Mouse (Mus musculus) embryonic facial prominence, embryonic 13.5 days (tissue): ENCODE measurements around the gene Clic4. TPM values are rescaled to one million over a fixed set of nuclear protein-coding genes. Genes with fewer than 3 reads are reported as not detected.
"Not testable (repeated sequence)": the region's sequence is repeated elsewhere in the genome, so short reads cannot be mapped to it uniquely, and the experiment has no call there.

Source experiments
- ATAC-seq: fragments of 200-750 bp; cut with Nextera tagmentation; 2 replicates; pipeline ENCODE4 v1.8.0; 2017; ENCODE audit warnings: low read depth; ENCODE audit not compliant: insufficient number of reproducible peaks, insufficient read depth, low FRiP score, low TSS enrichment
- H3K27ac ChIP-seq: fragments of 300-500 bp; sonication (generic); 2 replicates; pipeline ENCODE4 v1.5.1; 2015; ENCODE audit warnings: moderate library complexity, mild to moderate bottlenecking, inconsistent platforms
- H3K27me3 ChIP-seq: fragments of 300-500 bp; sonication (generic); 2 replicates; pipeline ENCODE4 v1.6.1; 2015; ENCODE audit warnings: mild to moderate bottlenecking, inconsistent platforms
- H3K36me3 ChIP-seq: fragments of 300-500 bp; sonication (generic); 2 replicates; pipeline ENCODE4 v1.6.1; 2015; ENCODE audit warnings: mild to moderate bottlenecking, inconsistent platforms
- H3K4me1 ChIP-seq: fragments of 300-500 bp; sonication (generic); 2 replicates; pipeline ENCODE4 v1.6.1; 2015; ENCODE audit warnings: inconsistent platforms
- H3K4me2 ChIP-seq: fragments of 300-500 bp; sonication (generic); 2 replicates; pipeline ENCODE4 v1.6.1; 2015; ENCODE audit warnings: moderate library complexity, mild to moderate bottlenecking, inconsistent platforms
- H3K4me3 ChIP-seq: fragments of 300-500 bp; sonication (generic); 2 replicates; pipeline ENCODE4 v1.5.1; 2015; ENCODE audit warnings: mild to moderate bottlenecking, inconsistent platforms
- H3K9ac ChIP-seq: fragments of 300-500 bp; sonication (generic); 2 replicates; pipeline ENCODE4 v1.6.1; 2015; ENCODE audit warnings: mild to moderate bottlenecking, inconsistent platforms
- H3K9me3 ChIP-seq: fragments of 300-500 bp; sonication (generic); 2 replicates; pipeline ENCODE4 v1.6.1; 2016; ENCODE audit warnings: inconsistent platforms
- WGBS: fragments of 180-500 bp; shearing (Covaris S2); methylation state at CpG from one replicate; pipeline ENCODE4 v1.1.7; 2015; ENCODE audit warnings: mixed read lengths; 5-methylcytosine and 5-hydroxymethylcytosine counted together
- polyA plus RNA-seq: library from polyadenylated mRNA; unstranded; fragments of >200 nt; fragmentation: Nextera tagmentation; extraction: Ambion mirVana; gene quantifications from 2 replicates; pipeline ENCODE4 v1.2.1, GENCODE M21; 2015

Clic4 gene
- polyA plus RNA-seq, 1 experiment from 2014 or later, result 121 TPM

GRCm38 (mm10) chr4:135203806-135204560, 68.6 kb downstream of the Clic4 start:
- H3K36me3 ChIP-seq, result no peaks in the 10 kb centered on the region
- WGBS, result 18% methylated on average over 17 of the region's 17 CpGs
- peaks cover 44% of the 10 kb centered on the region for H3K27me3 ChIP-seq
- H3K4me2 ChIP-seq, result peak overlapping the region; percentile 55
- H3K4me1 ChIP-seq, result peaks cover 24% of the 10 kb centered on the region
- peak overlapping the region; percentile 40; the same call in 1 of the 2 replicates for H3K9ac ChIP-seq
- peak overlapping the region; percentile 23 for H3K4me3 ChIP-seq
- no peak overlapping the region for H3K27ac ChIP-seq
- no peak for ATAC-seq
- H3K9me3 ChIP-seq, result no peaks in the 10 kb centered on the region; the same call in 1 of the 2 replicates

GRCm38 (mm10) chr4:135203279-135203678, 69.3 kb downstream of the Clic4 start:
- Histone ChIP-seq H3K36me3 (no peaks in the 10 kb centered on the region), H3K4me3 (peak overlapping the region; percentile 23), H3K9ac (peak overlapping the region; percentile 40; the same call in 1 of the 2 replicates), H3K4me1 (peaks cover 25% of the 10 kb centered on the region), H3K9me3 (no peaks in the 10 kb centered on the region; the same call in 1 of the 2 replicates), H3K4me2 (peak overlapping the region; percentile 55), H3K27me3 (peaks cover 44% of the 10 kb centered on the region), H3K27ac (no peak overlapping the region)
- no peak for ATAC-seq
- 7% methylated on average over 14 of the region's 14 CpGs for WGBS

DNA sequence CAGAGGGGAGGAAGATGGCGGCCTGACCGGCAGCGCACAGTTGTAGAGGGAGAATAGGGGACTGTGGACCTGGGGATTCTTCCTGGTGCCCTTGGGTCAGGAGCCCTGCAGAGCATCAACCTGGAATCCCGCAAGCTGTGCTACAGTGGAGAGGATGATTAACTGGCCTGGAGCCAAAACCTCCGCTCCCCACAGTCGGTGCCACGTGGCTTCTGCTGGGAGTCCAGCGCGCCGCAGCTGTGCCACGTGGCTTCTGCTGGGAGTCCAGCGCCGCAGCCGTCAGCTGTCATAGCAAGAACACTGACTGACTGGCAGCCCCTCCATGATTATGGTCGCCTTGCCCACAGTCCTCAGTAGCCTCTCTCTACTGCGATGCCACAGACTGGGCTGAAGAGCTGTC, 70.8 kb downstream of the Clic4 start:
- Histone ChIP-seq H3K27me3 (peaks cover 30% of the 10 kb centered on the region), H3K36me3 (no peaks in the 10 kb centered on the region), H3K4me3 (no peak overlapping the region), H3K9me3 (no peaks in the 10 kb centered on the region; the same call in 1 of the 2 replicates), H3K9ac (no peak overlapping the region), H3K4me1 (peaks cover 34% of the 10 kb centered on the region), H3K4me2 (no peak overlapping the region), H3K27ac (no peak overlapping the region)
- 75% methylated on average over 16 of the region's 16 CpGs for WGBS
- ATAC-seq, result no peak

DNA sequence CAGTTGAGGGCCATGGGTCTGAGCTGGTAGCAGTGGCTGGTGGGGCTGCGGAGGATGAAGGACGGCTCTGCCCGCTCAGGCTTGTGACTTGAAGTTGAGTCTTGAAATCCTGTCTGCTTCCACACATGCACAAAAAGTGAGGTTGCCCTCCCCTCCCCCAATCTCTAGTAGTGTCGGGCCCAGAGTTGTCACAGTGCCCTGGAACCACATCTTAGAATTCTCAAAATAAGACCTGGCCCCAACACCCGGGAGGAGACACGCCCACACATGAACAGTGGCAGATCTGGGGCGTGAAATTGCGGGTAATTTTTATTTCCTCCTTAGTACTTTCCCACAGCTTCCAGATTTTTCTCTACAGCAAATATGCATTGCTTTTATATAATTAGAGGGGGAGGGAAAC, 74.8 kb downstream of the Clic4 start:
- H3K4me1 ChIP-seq, result peaks cover 15% of the 10 kb centered on the region
- H3K4me3 ChIP-seq, result no peak overlapping the region
- H3K27me3 ChIP-seq, result peaks cover 10% of the 10 kb centered on the region
- no peak overlapping the region for H3K9ac ChIP-seq
- no peak overlapping the region for H3K27ac ChIP-seq
- ATAC-seq, result no peak
- WGBS, result 52% methylated on average over 8 of the region's 8 CpGs
- no peaks in the 10 kb centered on the region for H3K36me3 ChIP-seq
- H3K4me2 ChIP-seq, result no peak overlapping the region
- H3K9me3 ChIP-seq, result 0 out of 2 replicates have a peak, but pooled peaks cover 8% of the 10 kb centered on the region

DNA sequence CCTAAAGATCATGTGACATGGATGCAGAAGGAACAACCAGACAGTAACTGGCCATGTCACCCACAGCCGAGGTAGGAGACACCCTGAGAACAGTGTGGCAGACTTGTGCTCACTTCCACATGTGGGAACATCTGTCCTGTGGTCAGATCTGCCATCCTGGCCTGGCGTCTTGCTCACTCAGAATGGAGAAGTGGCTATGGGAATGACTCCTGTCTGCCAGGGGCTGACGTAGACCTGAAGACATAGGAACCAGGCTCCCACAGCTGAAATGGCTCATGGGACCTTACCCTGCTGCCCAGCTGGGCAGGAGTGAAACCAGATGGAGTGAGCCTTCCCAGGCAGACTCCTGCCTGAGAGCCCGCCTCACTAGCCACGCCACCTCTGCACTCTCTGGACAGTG, 79.8 kb downstream of the Clic4 start:
- H3K9ac ChIP-seq, result no peak overlapping the region
- no peak overlapping the region for H3K4me3 ChIP-seq
- H3K4me2 ChIP-seq, result no peak overlapping the region
- peaks cover 4% of the 10 kb centered on the region for H3K4me1 ChIP-seq
- WGBS, result 71% methylated on average over 5 of the region's 5 CpGs
- 0 out of 2 replicates have a peak, but pooled peaks cover 8% of the 10 kb centered on the region for H3K9me3 ChIP-seq
- no peaks in the 10 kb centered on the region for H3K36me3 ChIP-seq
- no peak for ATAC-seq
- H3K27me3 ChIP-seq, result peaks cover 10% of the 10 kb centered on the region
- H3K27ac ChIP-seq, result no peak overlapping the region

DNA sequence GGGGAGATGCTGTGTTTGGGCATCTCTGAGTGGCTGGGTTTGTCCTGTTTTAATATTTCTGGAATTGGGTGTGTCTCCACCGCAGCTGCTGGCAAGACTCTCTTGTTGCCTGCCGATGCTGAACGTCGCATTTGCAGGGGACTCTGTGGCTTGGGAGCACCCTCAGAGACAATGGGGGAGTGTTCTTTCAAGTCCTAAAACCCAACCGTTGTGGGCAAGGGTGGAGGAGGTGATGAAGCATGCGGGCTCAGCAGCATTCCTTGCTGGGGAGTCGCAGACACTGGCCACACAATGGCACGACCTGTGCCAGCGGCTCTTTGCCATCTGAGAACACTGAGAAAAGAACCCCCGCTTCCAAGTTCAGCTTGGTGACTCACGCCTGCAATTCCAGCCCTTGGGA, 81.0 kb downstream of the Clic4 start:
- Histone ChIP-seq H3K27me3 (peaks cover 10% of the 10 kb centered on the region), H3K36me3 (no peaks in the 10 kb centered on the region), H3K4me1 (no peaks in the 10 kb centered on the region), H3K4me2 (no peak overlapping the region), H3K27ac (no peak overlapping the region), H3K4me3 (no peak overlapping the region), H3K9ac (no peak overlapping the region), H3K9me3 (0 out of 2 replicates have a peak, but pooled peaks cover 8% of the 10 kb centered on the region)
- 69% methylated on average over 11 of the region's 11 CpGs for WGBS
- no peak for ATAC-seq

DNA sequence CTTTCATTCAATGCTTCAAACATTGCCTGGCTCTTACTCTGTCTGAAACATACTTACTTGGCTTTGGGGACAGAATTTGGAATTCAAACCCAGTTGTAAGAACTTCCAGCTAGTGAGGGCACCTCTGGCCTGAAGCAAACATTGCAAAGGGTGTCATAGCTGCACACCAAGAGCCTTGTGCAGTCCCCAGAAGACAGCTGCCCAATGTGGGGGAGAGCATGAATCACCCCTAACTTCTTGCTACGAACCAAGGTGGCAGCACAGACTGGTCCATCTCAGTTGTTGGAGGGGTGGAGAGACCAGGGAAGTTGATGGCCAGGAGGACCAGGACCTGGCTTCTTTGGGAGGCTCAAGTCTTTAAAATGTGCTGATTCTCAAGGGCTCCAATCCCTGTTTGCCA, 81.4 kb downstream of the Clic4 start:
- no peak overlapping the region for H3K9ac ChIP-seq
- peaks cover 10% of the 10 kb centered on the region for H3K27me3 ChIP-seq
- no peak overlapping the region for H3K4me2 ChIP-seq
- ATAC-seq, result no peak
- H3K27ac ChIP-seq, result no peak overlapping the region
- no peaks in the 10 kb centered on the region for H3K4me1 ChIP-seq
- 55% methylated on average over 1 of the region's 1 CpGs for WGBS
- H3K9me3 ChIP-seq, result 0 out of 2 replicates have a peak, but pooled peaks cover 8% of the 10 kb centered on the region
- H3K4me3 ChIP-seq, result no peak overlapping the region
- H3K36me3 ChIP-seq, result no peaks in the 10 kb centered on the region

GRCm38 (mm10) chr4:135190364-135190763, 82.2 kb downstream of the Clic4 start:
- ATAC-seq, result no peak
- Histone ChIP-seq H3K27ac (no peak overlapping the region), H3K36me3 (no peaks in the 10 kb centered on the region), H3K4me1 (no peaks in the 10 kb centered on the region), H3K9ac (no peak overlapping the region), H3K4me3 (no peak overlapping the region), H3K9me3 (0 out of 2 replicates have a peak, but pooled peaks cover 5% of the 10 kb centered on the region), H3K4me2 (no peak overlapping the region), H3K27me3 (peaks cover 10% of the 10 kb centered on the region)
- 92% methylated on average over 1 of the region's 1 CpGs for WGBS

- WGBS, result 70% methylated on average over 12 of the region's 12 CpGs
- Histone ChIP-seq H3K36me3 (no peaks in the 10 kb centered on the region), H3K4me1 (no peaks in the 10 kb centered on the region), H3K27ac (no peak overlapping the region), H3K4me2 (no peak overlapping the region), H3K27me3 (peaks cover 6% of the 10 kb centered on the region), H3K9ac (no peak overlapping the region), H3K4me3 (no peak overlapping the region), H3K9me3 (no peaks in the 10 kb centered on the region)
- ATAC-seq, result no peak
Observed at GRCm38 (mm10) chr4:135189452-135190008, 83.1 kb downstream of the Clic4 start.

- H3K4me2 ChIP-seq, H3K27ac ChIP-seq, H3K36me3 ChIP-seq, H3K4me1 ChIP-seq, ATAC-seq, H3K9me3 ChIP-seq, H3K27me3 ChIP-seq, H3K4me3 ChIP-seq, H3K9ac ChIP-seq: not testable (repeated sequence)
- WGBS, result 97% methylated on average over 7 of the region's 13 CpGs
Observed at GRCm38 (mm10) chr4:135184277-135184676, 88.3 kb downstream of the Clic4 start.

- Histone ChIP-seq H3K27me3 (peaks cover 14% of the 10 kb centered on the region), H3K9ac (no peak overlapping the region), H3K36me3 (no peaks in the 10 kb centered on the region), H3K4me1 (peaks cover 12% of the 10 kb centered on the region), H3K27ac (no peak overlapping the region), H3K4me3 (no peak overlapping the region), H3K9me3 (no peaks in the 10 kb centered on the region), H3K4me2 (no peak overlapping the region)
- no peak for ATAC-seq
- WGBS, result 85% methylated on average over 4 of the region's 4 CpGs
Observed at GRCm38 (mm10) chr4:135181819-135182218, 90.8 kb downstream of the Clic4 start.

GRCm38 (mm10) chr4:135179077-135179481, 93.5 kb downstream of the Clic4 start:
- Histone ChIP-seq H3K27ac (no peak overlapping the region), H3K4me2 (no peak overlapping the region), H3K9ac (peak overlapping the region; percentile 21; the same call in 1 of the 2 replicates), H3K4me3 (no peak overlapping the region), H3K9me3 (no peaks in the 10 kb centered on the region), H3K36me3 (no peaks in the 10 kb centered on the region), H3K4me1 (peaks cover 31% of the 10 kb centered on the region), H3K27me3 (peaks cover 41% of the 10 kb centered on the region)
- WGBS, result 26% methylated on average over 5 of the region's 5 CpGs
- ATAC-seq, result no peak
